Mouse (Mus musculus): ENCODE data around the gene Ddx20. TPM values are rescaled to one million over a fixed set of nuclear protein-coding genes. Genes with fewer than 3 reads are reported as not detected.

The Ddx20 gene
- polyA plus RNA-seq, 1 experiment = not detected

GRCm38 (mm10) chr3:105720514-105720913 is 33.1 kb upstream of the Ddx20 start:
- no peak overlapping the region for H3K27ac ChIP-seq (ENCODE audit: insufficient read depth, low read depth, low read length)
- no peak overlapping the region for H3K4me3 ChIP-seq (ENCODE audit: insufficient read depth, low read depth, low read length)
- TF ChIP-seq CTCF (IDR thresholded peaks at IDR 0.05; ENCODE audit: insufficient read depth, low read depth, low read length) (no peak), POLR2A (IDR thresholded peaks at IDR 0.05; ENCODE audit: insufficient read depth, low read depth, low read length) (no peak)
- WGBS = 77% methylated on average over 4 of the region's 4 CpGs
- H3K4me1 ChIP-seq (ENCODE audit: control insufficient read depth, insufficient read depth, low read length) = peaks cover 24% of the 10 kb centered on the region

- Histone ChIP-seq H3K4me3 (ENCODE audit: insufficient read depth, low read depth, low read length) (no peak overlapping the region), H3K4me1 (ENCODE audit: control insufficient read depth, insufficient read depth, low read length) (peaks cover 24% of the 10 kb centered on the region), H3K27ac (ENCODE audit: insufficient read depth, low read depth, low read length) (no peak overlapping the region)
- TF ChIP-seq CTCF (IDR thresholded peaks at IDR 0.05; ENCODE audit: insufficient read depth, low read depth, low read length) (no peak), POLR2A (IDR thresholded peaks at IDR 0.05; ENCODE audit: insufficient read depth, low read depth, low read length) (no peak)
- 62% methylated on average over 4 of the region's 4 CpGs for WGBS
Measured at GRCm38 (mm10) chr3:105719979-105720378, 32.6 kb upstream of the Ddx20 start.

GRCm38 (mm10) chr3:105718746-105719145 is 31.4 kb upstream of the Ddx20 start:
- WGBS = 62% methylated on average over 4 of the region's 4 CpGs
- no peak overlapping the region for H3K4me3 ChIP-seq (ENCODE audit: insufficient read depth, low read depth, low read length)
- H3K27ac ChIP-seq (ENCODE audit: insufficient read depth, low read depth, low read length) = peak overlapping the region; percentile 31; the same call in 1 of the 2 replicates
- peaks cover 31% of the 10 kb centered on the region for H3K4me1 ChIP-seq (ENCODE audit: control insufficient read depth, insufficient read depth, low read length)
- no peak for TF ChIP-seq CTCF (IDR thresholded peaks at IDR 0.05; ENCODE audit: insufficient read depth, low read depth, low read length)
- TF ChIP-seq POLR2A (IDR thresholded peaks at IDR 0.05; ENCODE audit: insufficient read depth, low read depth, low read length) = no peak

GRCm38 (mm10) chr3:105717856-105718555 is 30.6 kb upstream of the Ddx20 start:
- Histone ChIP-seq H3K27ac (ENCODE audit: insufficient read depth, low read depth, low read length) (no peak overlapping the region), H3K4me3 (ENCODE audit: insufficient read depth, low read depth, low read length) (no peak overlapping the region), H3K4me1 (ENCODE audit: control insufficient read depth, insufficient read depth, low read length) (peaks cover 31% of the 10 kb centered on the region)
- WGBS = 39% methylated on average over 11 of the region's 11 CpGs
- TF ChIP-seq POLR2A (IDR thresholded peaks at IDR 0.05; ENCODE audit: insufficient read depth, low read depth, low read length) (no peak), CTCF (IDR thresholded peaks at IDR 0.05; ENCODE audit: insufficient read depth, low read depth, low read length) (no peak)

- no peak overlapping the region for H3K27ac ChIP-seq (ENCODE audit: insufficient read depth, low read depth, low read length)
- 71% methylated on average over 18 of the region's 18 CpGs for WGBS
- H3K4me3 ChIP-seq (ENCODE audit: insufficient read depth, low read depth, low read length) = no peak overlapping the region
- TF ChIP-seq POLR2A (IDR thresholded peaks at IDR 0.05; ENCODE audit: insufficient read depth, low read depth, low read length) (no peak), CTCF (IDR thresholded peaks at IDR 0.05; ENCODE audit: insufficient read depth, low read depth, low read length) (no peak)
- peaks cover 35% of the 10 kb centered on the region for H3K4me1 ChIP-seq (ENCODE audit: control insufficient read depth, insufficient read depth, low read length)
Measured at GRCm38 (mm10) chr3:105716353-105717000, 29.1 kb upstream of the Ddx20 start.

GRCm38 (mm10) chr3:105714820-105715167 is 27.4 kb upstream of the Ddx20 start:
- H3K4me1 ChIP-seq (ENCODE audit: control insufficient read depth, insufficient read depth, low read length) = peaks cover 37% of the 10 kb centered on the region
- no peak overlapping the region for H3K27ac ChIP-seq (ENCODE audit: insufficient read depth, low read depth, low read length)
- no peak overlapping the region for H3K4me3 ChIP-seq (ENCODE audit: insufficient read depth, low read depth, low read length)
- TF ChIP-seq POLR2A (IDR thresholded peaks at IDR 0.05; ENCODE audit: insufficient read depth, low read depth, low read length) (no peak), CTCF (IDR thresholded peaks at IDR 0.05; ENCODE audit: insufficient read depth, low read depth, low read length) (no peak)

- WGBS = 42% methylated on average over 8 of the region's 8 CpGs
- Histone ChIP-seq H3K27ac (ENCODE audit: insufficient read depth, low read depth, low read length) (0 out of 2 replicates have a peak overlapping the region, but pooled peaks have one; percentile 13), H3K4me3 (ENCODE audit: insufficient read depth, low read depth, low read length) (no peak overlapping the region), H3K4me1 (ENCODE audit: control insufficient read depth, insufficient read depth, low read length) (peaks cover 37% of the 10 kb centered on the region)
- TF ChIP-seq CTCF (IDR thresholded peaks at IDR 0.05; ENCODE audit: insufficient read depth, low read depth, low read length) (no peak), POLR2A (IDR thresholded peaks at IDR 0.05; ENCODE audit: insufficient read depth, low read depth, low read length) (no peak)
Measured at GRCm38 (mm10) chr3:105714091-105714819, 26.9 kb upstream of the Ddx20 start.

GRCm38 (mm10) chr3:105712827-105713226 is 25.5 kb upstream of the Ddx20 start:
- no peak overlapping the region for H3K27ac ChIP-seq (ENCODE audit: insufficient read depth, low read depth, low read length)
- no peak overlapping the region for H3K4me3 ChIP-seq (ENCODE audit: insufficient read depth, low read depth, low read length)
- peaks cover 28% of the 10 kb centered on the region for H3K4me1 ChIP-seq (ENCODE audit: control insufficient read depth, insufficient read depth, low read length)
- TF ChIP-seq POLR2A (IDR thresholded peaks at IDR 0.05; ENCODE audit: insufficient read depth, low read depth, low read length) (no peak), CTCF (IDR thresholded peaks at IDR 0.05; ENCODE audit: insufficient read depth, low read depth, low read length) (no peak)

GRCm38 (mm10) chr3:105711741-105712140 is 24.4 kb upstream of the Ddx20 start:
- no peak overlapping the region for H3K27ac ChIP-seq (ENCODE audit: insufficient read depth, low read depth, low read length)
- peaks cover 29% of the 10 kb centered on the region for H3K4me1 ChIP-seq (ENCODE audit: control insufficient read depth, insufficient read depth, low read length)
- TF ChIP-seq POLR2A (IDR thresholded peaks at IDR 0.05; ENCODE audit: insufficient read depth, low read depth, low read length) (no peak), CTCF (IDR thresholded peaks at IDR 0.05; ENCODE audit: insufficient read depth, low read depth, low read length) (no peak)
- WGBS = 68% methylated on average over 7 of the region's 7 CpGs
- no peak overlapping the region for H3K4me3 ChIP-seq (ENCODE audit: insufficient read depth, low read depth, low read length)
